Mouse (Mus musculus) urinary bladder, postnatal 25 days (tissue): ENCODE results near the gene Osbpl6.

ENCODE experiments used
- DNase-seq: peaks from one replicate; pipeline ENCODE4 v3.0.0; 2022; ENCODE audit warnings: low spot score

The Osbpl6 gene

GRCm38 (mm10) chr2:76421411-76421924, 15.2 kb downstream of the Osbpl6 start:
- DNase-seq: no peak

- DNase-seq: no peak
Measured at GRCm38 (mm10) chr2:76426816-76427215, 20.5 kb downstream of the Osbpl6 start.

- DNase-seq: no peak
Measured at GRCm38 (mm10) chr2:76429318-76429717, 23.0 kb downstream of the Osbpl6 start.

- no peak for DNase-seq
Measured at GRCm38 (mm10) chr2:76429855-76430254, 23.5 kb downstream of the Osbpl6 start.

GRCm38 (mm10) chr2:76430539-76430938, 24.2 kb downstream of the Osbpl6 start:
- no peak for DNase-seq

- no peak for DNase-seq
Measured at GRCm38 (mm10) chr2:76434224-76434623, 27.9 kb downstream of the Osbpl6 start.

- DNase-seq: no peak
Measured at GRCm38 (mm10) chr2:76435667-76436239, 29.4 kb downstream of the Osbpl6 start.

GRCm38 (mm10) chr2:76437372-76437771, 31.1 kb downstream of the Osbpl6 start:
- DNase-seq: no peak

GRCm38 (mm10) chr2:76439540-76439939, 33.2 kb downstream of the Osbpl6 start:
- no peak for DNase-seq

- no peak for DNase-seq
Measured at GRCm38 (mm10) chr2:76442086-76442485, 35.8 kb downstream of the Osbpl6 start.

- no peak for DNase-seq
Measured at GRCm38 (mm10) chr2:76449836-76450355, 43.6 kb downstream of the Osbpl6 start.

- DNase-seq: no peak
Measured at GRCm38 (mm10) chr2:76466723-76467122, 60.4 kb downstream of the Osbpl6 start.

GRCm38 (mm10) chr2:76468204-76468603, 61.9 kb downstream of the Osbpl6 start:
- DNase-seq: peak; percentile 16

GRCm38 (mm10) chr2:76469091-76469750, 62.9 kb downstream of the Osbpl6 start:
- DNase-seq: no peak

- no peak for DNase-seq
Measured at GRCm38 (mm10) chr2:76469751-76470099, 63.4 kb downstream of the Osbpl6 start.

GRCm38 (mm10) chr2:76470391-76470790, 64.1 kb downstream of the Osbpl6 start:
- no peak for DNase-seq

GRCm38 (mm10) chr2:76475788-76476187, 69.5 kb downstream of the Osbpl6 start:
- DNase-seq: no peak

GRCm38 (mm10) chr2:76488764-76489163, 82.5 kb downstream of the Osbpl6 start:
- no peak for DNase-seq

GRCm38 (mm10) chr2:76490198-76490597, 83.9 kb downstream of the Osbpl6 start:
- no peak for DNase-seq

- no peak for DNase-seq
Measured at GRCm38 (mm10) chr2:76491371-76491770, 85.1 kb downstream of the Osbpl6 start.

GRCm38 (mm10) chr2:76492224-76492623, 85.9 kb downstream of the Osbpl6 start:
- DNase-seq: no peak

GRCm38 (mm10) chr2:76496006-76496748, 89.9 kb downstream of the Osbpl6 start:
- DNase-seq: no peak

- DNase-seq: no peak
Measured at GRCm38 (mm10) chr2:76496749-76497140, 90.4 kb downstream of the Osbpl6 start.
